Mouse (Mus musculus) monocyte, adult 5-6 weeks (primary cell): ENCODE measurements around the gene Cnot6l. TPM values are rescaled to one million over a fixed set of nuclear protein-coding genes. Genes with fewer than 3 reads are reported as not detected.
A peak's percentile ranks its signal among the peaks of the same experiment; 100 is the strongest.

ENCODE experiments used
- ATAC-seq: fragments of 153-309, 156-312 bp; replicated peaks from 2 replicates; pipeline ENCODE4 v1.8.0; 2017; ENCODE audit warnings: mild to moderate bottlenecking; ENCODE audit not compliant: low TSS enrichment, insufficient number of reproducible peaks, severe bottlenecking, poor library complexity, low FRiP score
- total RNA-seq: library from RNA; stranded (forward); fragments of 200-1000, 200-491, 200-594 nt; gene quantifications from 3 replicates; pipeline ENCODE4 v1.2.3, GENCODE M21; 2017

Gene Cnot6l
- total RNA-seq = 68.1 to 199 TPM (median 82.2 TPM) in 3 replicates

- ATAC-seq = peak; percentile 59
Measured at GRCm38 (mm10) chr5:96164021-96164411, at the start of gene Cnot6l. TSS of gene Cnot6l (minus strand) at chr5:96164171.

- ATAC-seq = peak; percentile 99
Measured at GRCm38 (mm10) chr5:96209916-96210583, 46.1 kb upstream of the Cnot6l start.

DNA sequence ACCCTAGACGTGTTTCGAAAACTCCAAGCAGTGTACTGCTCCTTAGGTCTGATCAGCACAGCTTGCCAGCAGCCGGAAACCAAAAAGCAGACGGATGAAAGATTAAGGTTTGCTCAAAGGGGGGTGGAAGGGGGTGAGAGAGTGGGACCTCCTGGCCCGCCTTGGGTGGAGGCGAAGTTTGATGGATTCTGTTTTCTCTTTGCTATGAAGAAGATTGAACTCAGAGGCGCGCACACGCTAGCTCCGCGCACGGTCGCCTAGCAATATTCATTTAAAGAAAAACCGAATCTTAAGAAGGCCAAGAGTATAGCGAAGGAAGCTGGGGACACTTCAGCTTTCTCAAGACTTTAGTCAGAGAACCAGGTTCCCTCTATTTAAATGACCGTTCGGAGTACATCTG lies 45.5 kb upstream of the Cnot6l start, which contains the start of gene Mrpl1:
TSS of gene Mrpl1 (plus strand) at position 35 of the 400 bp plus-strand sequence.
- ATAC-seq = 0 out of 2 replicates have a peak, but pooled peaks have one; percentile 19

- no peak for ATAC-seq
Measured at GRCm38 (mm10) chr5:96208543-96208942, 44.6 kb upstream of the Cnot6l start.

- no peak for ATAC-seq
Measured at GRCm38 (mm10) chr5:96207531-96207930, 43.6 kb upstream of the Cnot6l start.

DNA sequence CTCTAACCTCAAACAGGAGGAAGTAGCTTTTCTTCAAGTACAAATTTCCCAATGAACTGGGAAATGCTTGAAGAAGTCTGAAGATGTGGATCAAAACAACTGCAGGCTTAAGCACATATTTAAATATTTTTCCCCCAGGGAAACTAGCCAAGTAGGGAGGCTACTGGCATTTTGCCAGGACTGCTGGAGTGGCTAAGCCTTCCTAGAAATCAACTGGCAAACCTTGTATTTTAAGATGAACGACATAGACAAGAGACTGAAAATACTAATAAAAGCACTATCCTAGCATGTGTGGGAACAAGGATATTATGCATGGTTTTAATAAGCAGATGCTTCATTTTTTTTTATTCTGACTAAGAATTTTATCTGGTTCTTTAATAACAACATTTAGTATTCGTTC lies 42.9 kb upstream of the Cnot6l start:
- no peak for ATAC-seq

- ATAC-seq = no peak
Measured at GRCm38 (mm10) chr5:96201462-96202154, 37.6 kb upstream of the Cnot6l start.

- ATAC-seq = no peak
Measured at GRCm38 (mm10) chr5:96200269-96200668, 36.3 kb upstream of the Cnot6l start.

GRCm38 (mm10) chr5:96198271-96198670 lies 34.3 kb upstream of the Cnot6l start:
- ATAC-seq = no peak

- ATAC-seq = no peak
Measured at GRCm38 (mm10) chr5:96196547-96197052, 32.6 kb upstream of the Cnot6l start.

DNA sequence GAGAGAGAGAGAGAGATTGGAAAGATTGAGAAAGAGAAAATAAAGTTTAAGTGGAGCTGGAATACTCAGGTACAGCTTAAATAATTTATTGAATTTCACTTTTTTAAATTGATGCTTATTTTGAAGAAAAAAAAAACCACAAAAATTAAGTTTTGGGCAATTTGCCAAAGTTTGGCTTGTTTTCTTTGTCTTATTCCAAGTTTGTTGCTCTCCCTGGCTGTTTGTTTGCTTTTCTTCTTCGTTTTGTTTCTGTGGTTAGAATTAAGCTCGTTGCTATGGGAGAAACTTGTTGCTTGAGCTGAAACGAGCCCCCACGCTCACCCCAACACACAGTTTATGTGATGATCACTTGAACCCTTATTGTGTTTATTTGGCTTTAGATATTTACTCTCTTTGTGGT lies 27.3 kb upstream of the Cnot6l start:
- no peak for ATAC-seq

GRCm38 (mm10) chr5:96189761-96190160 lies 25.8 kb upstream of the Cnot6l start:
- ATAC-seq = no peak

DNA sequence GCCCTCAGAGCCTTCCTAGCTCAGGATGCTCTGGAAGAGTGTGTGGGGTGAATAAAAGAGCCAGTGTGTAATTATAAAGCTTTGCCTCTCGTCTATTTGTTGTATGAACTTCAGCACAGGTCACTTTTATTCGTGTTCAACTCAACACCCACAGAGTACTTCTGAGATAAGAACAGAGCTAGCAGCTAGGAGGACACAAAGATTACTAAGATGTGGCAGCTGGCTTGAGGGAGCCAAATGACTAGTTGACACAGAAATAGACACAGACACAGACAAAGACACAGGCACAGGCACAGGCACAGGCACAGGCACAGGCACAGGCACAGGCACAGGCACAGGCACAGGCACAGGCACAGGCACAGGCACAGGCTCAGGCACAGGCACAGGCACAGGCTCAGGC lies 20.0 kb upstream of the Cnot6l start:
- ATAC-seq = no peak

GRCm38 (mm10) chr5:96183211-96183610 lies 19.2 kb upstream of the Cnot6l start:
- no peak for ATAC-seq

- ATAC-seq = peak; percentile 95
Measured at GRCm38 (mm10) chr5:96176879-96177358, 12.9 kb upstream of the Cnot6l start.

DNA sequence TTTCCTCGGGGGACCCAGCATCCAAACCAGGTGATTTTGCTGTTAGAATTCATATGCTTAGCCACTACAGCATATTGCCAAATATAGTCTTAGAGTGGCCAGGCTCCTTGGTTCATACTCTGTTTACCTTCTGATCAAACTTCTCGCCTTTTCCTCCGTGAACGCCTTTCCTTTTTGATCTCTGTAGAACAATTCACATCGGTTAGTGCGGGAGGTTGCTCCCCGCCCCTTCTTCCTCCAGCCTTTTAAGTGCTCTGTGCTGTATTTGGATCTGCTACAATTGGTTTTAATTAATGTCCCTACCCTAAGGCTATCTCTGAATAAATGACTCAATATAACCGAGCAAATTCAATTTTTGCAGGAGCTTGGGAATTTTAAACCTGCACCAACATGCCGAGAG lies 12.2 kb upstream of the Cnot6l start:
- no peak for ATAC-seq

GRCm38 (mm10) chr5:96171765-96172164 lies 7.8 kb upstream of the Cnot6l start:
- ATAC-seq = no peak

- no peak for ATAC-seq
Measured at GRCm38 (mm10) chr5:96170443-96170842, 6.5 kb upstream of the Cnot6l start.

DNA sequence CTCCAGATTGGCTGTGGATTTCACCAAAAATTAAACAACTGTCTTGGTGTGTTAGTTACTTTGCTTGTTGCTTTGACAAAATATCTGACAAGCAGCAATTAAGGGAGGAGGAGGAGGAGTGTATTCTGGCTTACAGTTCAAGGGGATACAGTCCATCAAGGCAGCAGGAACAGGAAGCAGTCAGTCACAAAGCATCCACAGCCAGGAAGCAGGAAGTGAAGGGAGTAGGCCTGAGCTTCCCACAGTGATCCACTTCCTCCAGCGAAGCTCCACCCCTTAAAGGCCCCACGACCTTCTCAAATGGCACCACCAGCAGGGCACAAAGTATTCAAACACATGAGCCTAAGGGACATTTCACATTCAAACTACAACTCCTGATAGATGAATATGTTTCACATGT lies 2.8 kb upstream of the Cnot6l start:
- ATAC-seq = peak; percentile 52
